Mouse (Mus musculus) embryonic fibroblast, embryonic 13.5 days (primary cell): ENCODE results near the gene Sgo1.

Source experiments
- CTCF ChIP-seq: IDR thresholded peaks from 2 replicates; pipeline ENCODE4 v1.5.1; 2011; ENCODE audit warnings: mild to moderate bottlenecking, control low read depth, low read length, moderate library complexity, borderline replicate concordance; ENCODE audit not compliant: insufficient read depth
- POLR2A ChIP-seq: IDR thresholded peaks from 2 replicates; pipeline ENCODE4 v1.6.1; 2011; ENCODE audit warnings: low read depth, mild to moderate bottlenecking, control low read depth, low read length, moderate library complexity

GRCm38 (mm10) chr17:53626160-53626559 lies 63.0 kb downstream of the Sgo1 start:
- TF ChIP-seq CTCF: no peak
- no peak for TF ChIP-seq POLR2A
